Mouse (Mus musculus) left cerebral cortex, postnatal 10 days (tissue): ENCODE measurements around the gene Fam53a. TPM values are rescaled to one million over a fixed set of nuclear protein-coding genes. Genes with fewer than 3 reads are reported as not detected.

ENCODE experiments used
- DNase-seq, 2 experiments: peaks; one replicate each; pipeline ENCODE4 v3.0.0; 2021 to 2022; ENCODE audit warnings: low spot score in 2 of 2, mixed read lengths in 1 of 2; ENCODE audit errors: extremely low spot score in 1 of 2
- intact Hi-C: fragments of 180-260 bp; cut with DNase I; formaldehyde crosslinking; loops from one replicate; pipeline ENCODE4 v1.15.1; 2025
- total RNA-seq, 2 experiments: library from RNA; stranded (reverse); gene quantifications; 2 replicates each; pipeline ENCODE4 v1.2.3; 2021

The Fam53a gene
- 10 to 100 TPM; 17.3 to 19.6 TPM for total RNA-seq

DNA sequence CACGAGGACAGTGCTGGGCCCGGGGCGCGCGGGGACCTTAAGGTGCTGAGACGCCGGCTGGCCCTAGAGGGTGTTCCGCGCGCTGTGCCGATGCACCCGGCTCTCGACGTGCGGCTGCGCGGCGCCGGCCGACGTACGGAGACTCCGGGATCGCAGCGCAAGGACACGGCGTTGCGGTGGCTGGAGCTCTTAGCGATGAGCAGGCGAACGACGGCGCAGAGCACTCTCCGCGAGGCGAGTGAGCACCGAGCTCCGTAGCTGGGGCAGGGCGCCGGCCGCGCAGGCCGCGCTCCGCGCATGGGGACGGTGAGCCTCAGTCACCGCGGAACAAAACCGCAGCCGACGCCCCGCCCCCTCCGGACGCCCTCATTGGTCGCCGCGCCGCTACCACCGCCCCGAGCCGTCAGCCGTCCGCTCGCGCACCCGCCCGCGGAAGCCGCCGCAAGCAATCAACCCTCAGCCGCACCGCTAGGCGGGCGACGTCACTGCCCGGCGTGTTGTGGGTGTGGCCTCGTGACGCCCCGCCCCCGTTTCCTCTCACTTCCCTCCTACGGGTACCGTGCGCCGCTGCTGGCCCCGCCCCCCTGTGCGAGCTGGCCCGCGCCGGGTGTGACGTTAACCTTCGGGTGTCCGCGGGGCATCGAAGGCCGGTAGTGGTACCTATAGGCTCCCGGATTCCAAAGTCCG, at the start of gene Fam53a, which contains the start of gene Gm9903:
TSS of gene Fam53a (minus strand) at position 335 of the 687 bp plus-strand sequence.
TSS of gene Gm9903 (plus strand) at position 625 of the 687 bp plus-strand sequence.
- DNase-seq = peak; percentile 99 to 100
- intact Hi-C loops = no loop called here

- intact Hi-C loops = no loop called here
Observed at GRCm38 (mm10) chr5:33678244-33678643, 48.8 kb upstream of the Fam53a start.

DNA sequence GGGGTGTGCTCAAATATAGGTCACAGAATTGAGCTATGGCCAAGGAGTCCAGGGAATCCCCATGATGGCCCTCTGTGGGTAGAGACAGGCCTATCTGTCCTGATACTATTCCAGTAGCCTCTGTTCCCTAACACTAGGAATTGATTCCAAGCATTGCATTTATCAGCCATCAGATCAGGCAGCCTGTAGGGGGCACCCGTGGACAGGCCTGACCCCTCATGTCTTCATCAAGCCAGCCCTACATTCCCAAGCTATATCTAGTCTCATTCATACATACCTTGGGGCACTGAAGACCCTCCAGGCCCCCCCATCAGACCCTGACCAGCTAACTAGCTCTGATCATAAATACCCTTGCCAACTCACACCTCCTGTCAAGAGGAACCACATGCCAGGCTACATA, 46.5 kb upstream of the Fam53a start:
- intact Hi-C loops = no loop called here
- DNase-seq = peak in 1 of 2 experiments; percentile 69

More at GRCm38 (mm10) chr5:33678244-33678643, 48.8 kb upstream of the Fam53a start:
- DNase-seq = no peak

- peak; percentile 60 to 61 for DNase-seq
- intact Hi-C loops = no loop called here
Observed at GRCm38 (mm10) chr5:33674439-33674838, 45.0 kb upstream of the Fam53a start.

- intact Hi-C loops = no loop called here
- DNase-seq = no peak
Observed at GRCm38 (mm10) chr5:33671659-33672058, 42.2 kb upstream of the Fam53a start.

GRCm38 (mm10) chr5:33668223-33668622, 38.8 kb upstream of the Fam53a start:
- DNase-seq = no peak
- intact Hi-C loops = no loop called here

DNA sequence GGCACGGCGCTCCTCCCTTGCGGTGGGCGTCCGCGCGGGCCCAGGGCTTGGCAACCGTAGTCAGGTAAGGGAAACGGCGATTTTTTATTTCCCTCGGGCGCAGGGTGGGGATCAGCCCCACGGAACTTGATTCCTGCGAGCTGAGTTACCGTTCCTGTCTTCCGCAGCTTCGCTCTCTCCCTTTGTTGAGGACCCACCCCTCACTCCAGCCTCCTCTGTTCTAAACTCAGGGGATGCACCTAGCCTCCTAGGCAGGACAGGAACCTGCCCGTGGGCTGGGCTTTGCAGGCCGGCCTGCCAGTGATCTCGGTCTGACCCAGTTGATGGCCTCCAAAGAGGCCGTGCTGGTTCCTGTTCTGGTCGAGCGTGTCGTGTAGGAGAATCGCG, 29.2 kb upstream of the Fam53a start:
- intact Hi-C loops = no loop called here
- peak in 1 of 2 experiments; percentile 34 for DNase-seq

DNA sequence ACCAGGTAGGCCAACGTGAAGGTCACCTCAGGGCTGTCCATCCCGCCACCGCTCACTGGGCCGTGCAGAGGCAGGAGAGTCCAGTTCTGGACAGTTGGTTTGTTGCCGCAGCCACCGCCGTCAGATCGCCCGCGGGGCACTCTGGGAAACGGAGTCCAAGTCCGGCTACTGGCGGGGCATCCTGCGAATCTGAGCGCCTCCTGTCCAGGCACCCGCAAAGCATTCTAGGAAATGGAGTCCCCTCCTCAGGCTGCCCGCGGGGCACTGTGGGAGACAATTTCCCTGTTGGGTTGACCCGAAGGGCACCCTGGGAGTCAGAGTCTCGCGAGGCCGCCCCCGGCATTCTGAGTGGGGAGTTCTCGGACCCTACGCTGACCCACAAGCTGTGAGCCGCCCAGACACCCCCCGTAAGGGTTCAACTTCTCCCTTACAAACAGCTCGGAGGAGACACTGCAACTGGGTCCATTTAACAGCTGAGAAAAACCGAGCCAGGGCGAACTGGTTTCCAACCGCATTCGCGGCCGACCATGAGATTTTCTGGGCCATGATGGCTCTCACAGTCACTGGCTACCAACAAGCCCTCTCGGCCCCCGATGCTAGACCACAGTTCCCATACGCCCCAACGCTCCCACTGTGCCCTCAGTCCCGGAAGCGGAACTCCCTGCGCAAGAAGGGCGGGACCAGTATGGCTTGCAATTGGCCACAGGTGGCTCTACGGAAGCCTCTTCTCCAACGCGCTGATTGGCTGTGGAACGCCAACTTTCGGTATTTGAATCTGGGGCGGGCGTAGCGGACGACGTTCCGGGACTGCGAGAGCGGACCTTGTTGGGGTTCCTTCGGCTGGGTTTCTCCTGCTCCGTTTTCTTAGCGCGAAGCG, 28.6 kb upstream of the Fam53a start, which contains the start of the genes Tacc3 and Tmem129:
TSS of gene Tacc3 (plus strand) at position 342 of the 877 bp plus-strand sequence.
TSS of gene Tmem129 (minus strand) at position 630 of the 877 bp plus-strand sequence.
- DNase-seq = peak; percentile 98 to 99
- intact Hi-C loops = no loop called here

DNA sequence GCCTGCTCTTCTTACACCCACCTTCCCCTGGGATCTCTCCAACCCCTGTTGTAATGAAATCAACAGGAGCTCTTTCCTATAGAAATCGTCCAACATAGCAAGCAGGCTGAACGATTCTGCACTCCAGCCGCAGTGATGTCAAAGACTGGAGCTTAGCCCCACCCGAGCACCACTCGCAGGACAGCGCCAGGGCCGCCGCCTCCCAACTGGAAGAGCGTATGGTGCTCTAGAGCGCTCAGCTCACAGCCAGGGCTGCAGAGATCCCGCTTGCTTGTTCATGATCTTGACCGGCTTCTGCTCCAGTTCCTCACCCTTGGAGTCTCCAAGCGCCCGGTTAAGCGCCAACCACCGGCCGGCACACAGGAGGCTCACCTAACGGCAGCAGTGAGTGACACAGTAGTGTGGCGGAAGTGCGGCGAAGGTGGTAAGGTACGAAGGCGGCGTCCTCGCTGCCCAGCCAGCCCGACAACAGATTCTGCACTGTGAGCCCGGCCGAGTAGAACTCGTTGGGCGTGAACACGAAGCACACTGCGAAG, 27.9 kb upstream of the Fam53a start:
- no peak for DNase-seq
- intact Hi-C loops = no loop called here

DNA sequence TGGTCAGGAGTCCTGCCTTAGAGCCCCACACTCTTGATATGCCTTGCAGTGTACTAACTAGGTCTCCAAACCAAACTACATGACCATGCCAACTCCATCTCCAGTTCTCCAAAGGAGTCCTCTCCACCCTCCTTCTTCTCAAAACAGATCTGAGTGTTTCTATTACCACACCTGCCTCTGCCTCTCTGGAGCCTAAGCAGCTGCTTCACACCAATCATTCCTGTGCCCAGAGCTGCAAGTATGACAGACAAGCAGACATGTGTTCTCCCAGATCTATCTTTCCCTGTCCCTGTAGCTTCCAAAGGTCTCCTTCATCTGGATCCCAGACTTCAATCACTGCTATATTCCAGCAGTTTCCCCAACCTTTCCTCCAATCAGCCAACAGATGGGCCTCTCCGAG, 27.3 kb upstream of the Fam53a start:
- intact Hi-C loops = no loop called here
- no peak for DNase-seq

GRCm38 (mm10) chr5:33655251-33655840, 25.9 kb upstream of the Fam53a start:
- intact Hi-C loops = no loop called here
- no peak for DNase-seq

- DNase-seq = no peak
- intact Hi-C loops = no loop called here
Observed at GRCm38 (mm10) chr5:33654424-33654823, 25.0 kb upstream of the Fam53a start.

GRCm38 (mm10) chr5:33652783-33653173, 23.3 kb upstream of the Fam53a start:
- intact Hi-C loops = no loop called here

DNA sequence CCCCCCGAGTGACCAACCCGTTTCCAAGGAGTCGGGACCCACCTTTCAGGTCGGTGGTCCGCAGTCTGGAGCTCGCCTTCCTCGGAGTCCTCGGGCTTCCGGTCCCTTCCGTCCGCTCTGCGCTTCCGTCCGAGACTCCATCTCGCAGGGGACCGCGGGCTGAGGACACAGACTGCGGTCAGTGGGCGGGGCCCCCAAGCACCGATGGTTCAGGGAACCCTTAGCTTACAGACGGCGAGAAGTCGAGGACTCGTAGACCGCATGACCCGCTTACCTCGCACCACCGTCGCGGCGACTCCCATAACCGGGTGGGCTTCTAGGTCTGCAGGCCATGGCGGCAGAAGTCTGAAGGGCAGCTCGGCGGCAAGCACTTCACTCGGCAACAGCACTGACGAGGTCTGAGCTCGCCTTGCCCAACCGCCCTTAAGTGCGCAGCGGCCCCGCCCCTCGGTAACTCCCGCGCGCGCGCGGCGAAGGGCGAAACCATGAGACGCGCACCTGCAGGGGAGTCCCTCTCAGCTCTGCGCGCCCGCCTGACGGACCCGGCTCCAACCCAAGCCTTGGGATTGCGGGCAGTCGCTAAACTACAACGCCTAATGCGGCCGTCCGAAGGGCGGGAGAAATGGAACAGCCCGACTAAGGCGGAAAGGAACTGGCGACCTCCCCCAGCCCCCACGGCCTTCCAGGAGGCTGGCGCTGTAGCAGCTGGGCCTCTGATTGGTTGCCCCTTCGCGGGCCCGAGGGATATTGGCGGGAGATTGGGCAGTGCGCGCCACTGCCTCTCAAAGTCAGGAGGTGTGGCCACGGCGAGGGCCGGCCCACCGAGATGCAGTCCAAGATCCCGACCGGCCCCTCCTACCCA, 22.7 kb upstream of the Fam53a start, which contains the start of gene Slbp:
TSS of gene Slbp (minus strand) at position 654 of the 862 bp plus-strand sequence.
- intact Hi-C loops = no loop called here
- peak; percentile 93 to 98 for DNase-seq

More at GRCm38 (mm10) chr5:33652783-33653173, 23.3 kb upstream of the Fam53a start:
- DNase-seq = no peak

DNA sequence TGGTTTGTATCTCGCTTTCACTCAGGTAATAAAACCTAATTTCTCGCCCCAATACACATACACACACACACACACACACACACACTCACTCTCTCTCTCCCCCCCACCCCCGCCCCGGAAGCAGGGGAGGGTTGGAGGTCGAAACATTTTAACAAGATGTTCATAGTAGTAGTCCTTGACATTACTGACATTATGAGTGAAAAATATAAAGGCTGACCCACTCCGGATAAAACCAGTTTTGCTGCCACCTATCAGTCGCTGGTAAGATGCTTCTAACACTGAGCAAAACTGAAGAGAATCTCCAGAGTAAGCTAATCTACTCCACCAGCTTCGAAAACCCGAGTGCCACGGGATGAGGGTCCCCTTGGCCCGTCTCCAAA, 22.1 kb upstream of the Fam53a start:
- intact Hi-C loops = no loop called here
- DNase-seq = no peak

GRCm38 (mm10) chr5:33651017-33651416, 21.6 kb upstream of the Fam53a start:
- no peak for DNase-seq
- intact Hi-C loops = no loop called here

DNA sequence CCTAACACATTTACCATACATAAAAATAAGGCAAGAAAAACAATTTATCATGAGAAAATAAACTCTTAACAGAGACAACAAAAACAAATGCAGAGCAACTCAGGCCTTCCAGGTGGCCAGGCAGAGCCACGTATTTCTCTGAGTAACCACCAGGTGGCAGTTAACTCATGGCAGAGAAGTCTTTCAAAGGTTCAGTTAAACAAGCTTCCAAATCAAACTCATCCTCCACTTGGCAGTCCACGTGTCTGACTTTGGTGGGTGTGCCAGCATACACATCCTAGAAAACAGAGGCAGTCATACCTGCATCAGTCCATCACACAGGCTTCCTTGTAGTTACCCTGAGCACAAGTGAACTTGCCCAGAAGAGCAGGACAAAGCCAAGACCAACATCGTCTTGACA, 11.2 kb upstream of the Fam53a start:
- peak in 1 of 2 experiments; percentile 39 for DNase-seq
- intact Hi-C loops = no loop called here

DNA sequence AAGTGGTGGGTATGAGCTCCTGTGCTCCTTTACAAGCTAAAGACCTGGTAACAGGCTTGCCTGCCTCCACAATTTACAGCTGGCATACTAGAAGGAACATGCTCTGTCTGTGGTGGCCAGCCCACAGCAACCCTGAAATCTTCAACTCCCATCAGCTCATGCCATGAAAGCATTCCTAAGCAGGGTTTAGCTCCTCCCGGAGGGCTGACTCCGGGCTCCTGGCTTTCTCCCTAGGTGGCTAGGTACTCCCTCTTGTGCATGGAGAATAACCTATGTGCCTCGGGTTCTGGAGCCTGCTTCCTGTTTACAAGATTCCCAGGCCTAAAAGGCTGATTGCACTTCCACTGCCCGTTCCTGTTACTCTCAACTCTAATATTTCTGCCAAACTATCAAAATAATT, 9.4 kb upstream of the Fam53a start:
- DNase-seq = no peak
- intact Hi-C loops = no loop called here
